Mouse (Mus musculus) ES-Bruce4 (cell line): ENCODE data around the gene Map4.

Source experiments
- CTCF ChIP-seq: IDR thresholded peaks from one replicate; pipeline ENCODE4 v1.8.1; 2011; ENCODE audit warnings: low read depth, low read length
- POLR2A ChIP-seq: IDR thresholded peaks from one replicate; pipeline ENCODE4 v1.8.1; 2011; ENCODE audit warnings: low read length; ENCODE audit not compliant: insufficient read depth

DNA sequence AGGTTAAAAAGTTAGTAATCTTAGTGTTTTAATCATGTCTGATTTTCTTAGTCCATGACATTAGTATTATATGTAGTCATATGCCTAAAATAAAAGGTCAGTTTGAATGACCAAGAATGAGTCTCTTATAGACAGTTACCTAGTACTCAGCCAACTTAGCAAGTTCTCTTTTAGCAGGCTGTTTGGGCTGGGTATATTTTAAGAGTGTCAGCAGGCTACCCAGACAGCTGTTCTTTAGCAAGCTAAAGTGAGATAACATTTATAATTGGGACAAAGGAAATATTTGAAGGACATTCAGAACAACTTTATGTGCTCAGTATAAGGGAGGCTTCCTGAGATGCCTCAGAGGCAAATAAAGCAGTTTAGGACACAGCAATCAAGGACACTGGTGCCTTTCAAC, 17.3 kb downstream of the Map4 start:
- TF ChIP-seq CTCF, result no peak
- no peak for TF ChIP-seq POLR2A
